Mouse (Mus musculus) Patski (cell line): ENCODE results near the gene Psma7. TPM values are rescaled to one million over a fixed set of nuclear protein-coding genes. Genes with fewer than 3 reads are reported as not detected.

Experiments used
- ATAC-seq: fragments of 100-300 bp; one replicate; pipeline ENCODE4 v1.8.0; 2021
- CTCF ChIA-PET: fragments of 350-600 bp; sonication (Branson Sonifier 250); formaldehyde crosslinking; loops from one replicate; lab custom pipeline; 2022; ENCODE audit warnings: inconsistent platforms; lab: Charles Lee
- POLR2A ChIA-PET: fragments of 350-600 bp; sonication (Branson Sonifier 250); formaldehyde crosslinking; loops from one replicate; lab custom pipeline; 2022; ENCODE audit warnings: antibody characterized with exemption, inconsistent platforms; lab: Charles Lee
- DNase-seq: peaks from one replicate; pipeline ENCODE4 v3.0.0-alpha.2; 2011; ENCODE audit warnings: low read depth, low spot score
- H3K27me3 ChIP-seq: fragments of 371-371 bp; one replicate; pipeline ENCODE4 v1.5.1; 2021
- CTCF ChIP-seq: fragments of 100-300 bp; IDR thresholded peaks from one replicate; pipeline ENCODE4 v1.5.1; 2021
- in situ Hi-C: fragments of 300-500 bp; cut with MboI; formaldehyde crosslinking; loops from 3 replicates; pipeline ENCODE4 v1.11.1; 2018; ENCODE audit warnings: low pct_unique_long_range_greater_than_20kb, mixed read lengths
- polyA plus RNA-seq: library from polyadenylated mRNA; unstranded; gene quantifications from one replicate; pipeline ENCODE4 v1.2.3, GENCODE M21; 2021

Psma7 gene
- 316 TPM for polyA plus RNA-seq

DNA sequence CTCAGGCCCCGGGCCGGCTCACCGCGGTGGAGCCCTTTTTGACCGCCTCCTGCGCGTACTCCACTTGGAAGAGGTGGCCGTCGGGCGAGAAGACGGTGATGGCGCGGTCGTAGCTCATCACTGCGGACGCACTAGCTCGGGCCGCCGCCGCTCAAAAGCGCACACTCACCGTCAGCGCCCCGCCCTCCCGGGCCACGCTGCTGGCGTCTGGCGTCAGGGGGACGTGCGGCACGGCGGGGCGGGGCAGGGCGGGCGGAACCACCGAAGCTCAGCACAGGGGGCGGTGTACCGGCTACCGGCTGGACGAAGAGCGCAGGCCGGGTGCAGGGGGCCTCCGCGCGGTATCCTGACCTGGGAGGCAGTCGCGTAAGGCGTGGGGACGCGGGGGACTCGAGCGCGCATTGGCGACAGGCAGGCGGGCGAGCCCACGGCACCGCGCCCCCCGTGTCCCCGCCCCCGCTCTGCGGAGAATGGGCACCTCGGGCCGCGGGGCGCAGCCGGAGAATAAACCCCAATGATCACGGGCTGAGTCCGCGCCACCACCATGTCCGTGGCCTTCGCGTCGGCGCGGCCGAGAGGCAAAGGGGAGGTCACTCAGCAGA, at the start of gene Psma7, which contains the start of gene Ss18l1:
Gene Psma7 (minus strand): TSS at position 178 of the 602 bp plus-strand sequence.
Gene Ss18l1 (plus strand): TSS at position 254 of the 602 bp plus-strand sequence.
- in situ Hi-C loops: loop anchor here (5.0 kb wide), 1 partner anchor 65 kb away; the partner anchor contains the start of gene Taf4
- TF ChIP-seq CTCF: no peak
- ATAC-seq: peak; percentile 87
- H3K27me3 ChIP-seq: no peaks in the 10 kb centered on the region
- CTCF ChIA-PET: interaction anchor here (1.1 to 4.1 kb wide), 3 partner anchors 9 to 123 kb away, joined by 3 to 26 read pairs (median 4); no protein-coding TSS in a partner anchor
- no peak for DNase-seq
- POLR2A ChIA-PET: interaction anchor here (0.6 to 2.1 kb wide), 6 partner anchors 10 to 1801 kb away, joined by 3 to 6 read pairs (median 4); partner anchors contain the start of genes Lsm14b and Taf4

DNA sequence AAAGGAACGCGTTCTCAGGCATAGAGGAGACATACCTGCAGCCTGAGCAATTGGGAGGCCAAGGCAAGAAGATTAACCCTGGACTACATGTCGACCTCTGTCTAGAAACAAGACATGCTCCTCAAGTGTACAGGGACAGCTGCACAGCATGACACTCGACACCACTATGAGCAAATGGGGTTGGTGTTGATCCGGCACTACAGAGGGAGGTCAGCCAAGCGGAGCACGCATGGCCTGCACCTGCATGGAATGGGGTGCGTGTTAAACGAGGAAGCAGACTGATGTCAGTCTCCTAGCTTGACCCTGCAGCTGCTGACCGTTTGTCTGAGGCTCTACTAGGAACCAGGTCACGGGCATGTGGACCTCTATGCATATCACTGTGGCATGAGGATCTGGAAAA, 48.1 kb upstream of the Psma7 start:
- CTCF ChIA-PET: no interaction called here
- no peak for DNase-seq
- in situ Hi-C loops: no loop called here
- H3K27me3 ChIP-seq: peaks cover 5% of the 10 kb centered on the region
- no peak for ATAC-seq
- no peak for TF ChIP-seq CTCF
- POLR2A ChIA-PET: no interaction called here

DNA sequence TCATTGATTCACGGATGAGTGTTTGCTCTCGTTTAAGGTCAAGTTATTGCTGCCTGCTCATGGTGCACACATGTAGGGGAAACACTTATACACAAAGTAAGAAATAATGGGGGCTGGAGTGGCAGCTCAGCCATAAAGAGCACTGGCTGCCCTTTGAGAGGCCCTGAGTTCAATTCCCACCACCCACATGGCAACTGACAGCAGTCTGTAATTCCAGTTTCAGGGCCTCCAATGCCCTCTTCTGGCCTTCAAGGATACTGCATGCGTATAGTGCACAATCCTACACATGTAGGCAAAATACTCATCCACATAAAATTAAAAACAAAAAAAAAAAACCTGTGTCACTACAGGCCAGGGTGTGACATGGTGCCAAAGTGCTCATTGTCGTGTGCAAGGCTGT, 45.2 kb upstream of the Psma7 start:
- CTCF ChIA-PET: interaction anchor here (1.4 to 1.6 kb wide), 2 partner anchors 11 to 14 kb away, joined by 3 to 5 read pairs; no protein-coding TSS in a partner anchor
- H3K27me3 ChIP-seq: no peaks in the 10 kb centered on the region
- ATAC-seq: no peak
- no peak for TF ChIP-seq CTCF
- in situ Hi-C loops: no loop called here
- POLR2A ChIA-PET: no interaction called here
- no peak for DNase-seq

DNA sequence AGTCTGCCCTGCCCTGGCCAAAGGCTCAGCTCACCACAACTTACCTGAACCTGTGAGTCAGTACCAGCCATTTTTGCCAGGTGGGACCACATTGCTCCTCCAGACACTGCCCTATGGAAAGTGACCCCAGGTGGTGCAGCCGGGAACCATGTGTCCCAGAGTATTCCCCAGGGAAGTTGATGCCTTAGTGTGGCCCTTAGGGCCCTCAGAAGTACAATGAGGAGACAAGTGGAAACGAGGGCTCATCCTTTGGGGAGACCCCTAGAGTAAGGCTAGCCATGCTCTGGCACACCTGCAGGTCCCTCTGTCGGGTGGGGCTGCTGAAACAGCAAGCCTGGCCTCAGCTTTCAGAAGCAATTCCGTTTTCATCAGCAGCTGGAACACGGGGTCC, 44.4 kb upstream of the Psma7 start:
- ChIA-PET POLR2A (interaction anchor here (1.1 kb wide), 1 partner anchor 74 kb away, joined by 3 read pairs; no protein-coding TSS in a partner anchor), CTCF (interaction anchor here (1.1 to 1.6 kb wide), 3 partner anchors 12 to 170 kb away, joined by 3 to 5 read pairs (median 3); no protein-coding TSS in a partner anchor)
- H3K27me3 ChIP-seq: no peaks in the 10 kb centered on the region
- TF ChIP-seq CTCF: no peak
- no peak for DNase-seq
- ATAC-seq: no peak
- in situ Hi-C loops: no loop called here

GRCm38 (mm10) chr2:180085926-180086636, 43.8 kb upstream of the Psma7 start:
- no peaks in the 10 kb centered on the region for H3K27me3 ChIP-seq
- TF ChIP-seq CTCF: no peak
- ATAC-seq: no peak
- in situ Hi-C loops: no loop called here
- POLR2A ChIA-PET: interaction anchor here (1.1 kb wide), 1 partner anchor 75 kb away, joined by 3 read pairs; no protein-coding TSS in a partner anchor
- DNase-seq: no peak
- CTCF ChIA-PET: interaction anchor here (1.1 to 1.6 kb wide), 3 partner anchors 12 to 169 kb away, joined by 3 to 5 read pairs (median 3); no protein-coding TSS in a partner anchor

- CTCF ChIA-PET: no interaction called here
- no peak for TF ChIP-seq CTCF
- DNase-seq (no peak), ATAC-seq (no peak)
- H3K27me3 ChIP-seq: no peaks in the 10 kb centered on the region
- in situ Hi-C loops: no loop called here
- POLR2A ChIA-PET: no interaction called here
Observed at GRCm38 (mm10) chr2:180084565-180084964, 42.3 kb upstream of the Psma7 start.

- ATAC-seq: no peak
- ChIA-PET POLR2A (no interaction called here), CTCF (no interaction called here)
- no peak for DNase-seq
- TF ChIP-seq CTCF: no peak
- H3K27me3 ChIP-seq: no peaks in the 10 kb centered on the region
- in situ Hi-C loops: no loop called here
Observed at GRCm38 (mm10) chr2:180083063-180083462, 40.8 kb upstream of the Psma7 start.

GRCm38 (mm10) chr2:180080680-180081079, 38.4 kb upstream of the Psma7 start:
- no peak for TF ChIP-seq CTCF
- DNase-seq (peak; percentile 58), ATAC-seq (peak; percentile 58)
- in situ Hi-C loops: no loop called here
- POLR2A ChIA-PET: interaction anchor here (0.8 to 0.9 kb wide), 2 partner anchors 8 to 10 kb away, joined by 3 to 4 read pairs; partner anchors contain the start of gene Mtg2
- CTCF ChIA-PET: interaction anchor here (0.7 to 2.2 kb wide), 11 partner anchors 10 to 92 kb away, joined by 3 to 7 read pairs (median 3); partner anchors contain the start of gene Mtg2
- H3K27me3 ChIP-seq: no peaks in the 10 kb centered on the region

DNA sequence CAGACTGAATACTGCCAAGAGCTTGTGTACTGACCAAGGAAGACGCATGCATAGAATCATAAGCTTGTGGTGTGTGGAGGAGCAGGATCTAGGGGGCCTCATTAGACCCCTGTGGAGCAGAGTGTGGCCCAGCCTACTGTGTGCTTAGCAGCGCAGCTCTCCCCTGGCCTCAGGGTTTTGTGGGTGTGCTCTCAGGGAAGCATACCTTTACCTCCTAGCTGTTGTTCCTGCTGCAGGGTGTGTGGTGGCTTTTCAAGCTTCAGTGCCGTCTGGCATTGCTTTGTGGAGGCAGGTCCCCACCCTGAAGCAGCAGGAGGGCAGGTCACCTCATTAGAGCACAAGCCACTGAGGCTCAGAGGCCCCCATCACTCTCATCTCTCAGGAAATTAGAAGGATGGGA, 35.4 kb upstream of the Psma7 start:
- ChIA-PET CTCF (interaction anchor here (1.0 kb wide), 1 partner anchor 38 kb away, joined by 3 read pairs; no protein-coding TSS in a partner anchor), POLR2A (no interaction called here)
- no peaks in the 10 kb centered on the region for H3K27me3 ChIP-seq
- no peak for TF ChIP-seq CTCF
- ATAC-seq (no peak), DNase-seq (no peak)
- in situ Hi-C loops: loop anchor here (10.0 kb wide), 2 partner anchors 47 to 177 kb away; partner anchors contain the start of gene Rps21

GRCm38 (mm10) chr2:180072886-180073285, 30.7 kb upstream of the Psma7 start:
- POLR2A ChIA-PET: no interaction called here
- CTCF ChIA-PET: no interaction called here
- ATAC-seq: no peak
- no peaks in the 10 kb centered on the region for H3K27me3 ChIP-seq
- no peak for TF ChIP-seq CTCF
- no peak for DNase-seq
- in situ Hi-C loops: loop anchor here (10.0 kb wide), 2 partner anchors 52 to 182 kb away; partner anchors contain the start of gene Rps21
